Mouse (Mus musculus) ES-Bruce4 (cell line): ENCODE data around the gene Ypel2. TPM values are rescaled to one million over a fixed set of nuclear protein-coding genes. Genes with fewer than 3 reads are reported as not detected.

ENCODE experiments used
- H3K27ac ChIP-seq: 2 replicates; pipeline ENCODE4 v1.5.1; 2012; ENCODE audit warnings: low read length, inconsistent platforms; ENCODE audit not compliant: insufficient read depth
- H3K27me3 ChIP-seq: 2 replicates; pipeline ENCODE4 v1.6.1; 2012; ENCODE audit warnings: mild to moderate bottlenecking, low read length, inconsistent platforms; ENCODE audit not compliant: control insufficient read depth, poor library complexity, insufficient read depth, severe bottlenecking
- H3K36me3 ChIP-seq: 2 replicates; pipeline ENCODE4 v1.6.1; 2012; ENCODE audit warnings: inconsistent platforms, mild to moderate bottlenecking, low read length, moderate library complexity; ENCODE audit not compliant: control insufficient read depth, poor library complexity, insufficient read depth, severe bottlenecking
- H3K4me1 ChIP-seq: one replicate; pipeline ENCODE4 v1.8.1; 2011; ENCODE audit warnings: low read length; ENCODE audit not compliant: control insufficient read depth, insufficient read depth
- H3K4me3 ChIP-seq: 2 replicates; pipeline ENCODE4 v1.5.1; 2011; ENCODE audit warnings: low read depth, mild to moderate bottlenecking, low read length
- H3K9ac ChIP-seq: 2 replicates; pipeline ENCODE4 v1.6.1; 2012; ENCODE audit warnings: low read depth, mild to moderate bottlenecking, inconsistent platforms; ENCODE audit not compliant: poor library complexity, severe bottlenecking
- H3K9me3 ChIP-seq: replicated peaks from 2 replicates; pipeline ENCODE4 v1.6.1; 2012; ENCODE audit warnings: mild to moderate bottlenecking, low read length, inconsistent platforms; ENCODE audit not compliant: control insufficient read depth, poor library complexity, insufficient read depth, severe bottlenecking
- CTCF ChIP-seq: IDR thresholded peaks from one replicate; pipeline ENCODE4 v1.8.1; 2011; ENCODE audit warnings: low read depth, low read length
- EP300 ChIP-seq: IDR thresholded peaks from 2 replicates; pipeline ENCODE4 v1.6.1; 2011; ENCODE audit warnings: low read depth, low read length; ENCODE audit not compliant: insufficient read depth
- POLR2A ChIP-seq: IDR thresholded peaks from one replicate; pipeline ENCODE4 v1.8.1; 2011; ENCODE audit warnings: low read length; ENCODE audit not compliant: insufficient read depth
- polyA plus RNA-seq: library from polyadenylated mRNA; stranded (reverse); fragments of >200 nt; gene quantifications from 2 replicates; pipeline ENCODE4 v1.2.4, GENCODE M21; 2011; ENCODE audit warnings: low read depth; ENCODE audit not compliant: missing spikeins, insufficient read depth, insufficient read length

Gene Ypel2
- polyA plus RNA-seq, 1 experiment = 6.9 TPM

GRCm38 (mm10) chr11:86969041-86969821, 24.3 kb downstream of the Ypel2 start:
- peaks cover 6% of the 10 kb centered on the region for H3K4me1 ChIP-seq
- H3K9ac ChIP-seq = no peak overlapping the region
- no peak for TF ChIP-seq POLR2A
- no peak for TF ChIP-seq CTCF
- TF ChIP-seq EP300 = no peak
- no peaks in the 10 kb centered on the region for H3K27me3 ChIP-seq
- no peaks in the 10 kb centered on the region for H3K36me3 ChIP-seq
- H3K4me3 ChIP-seq = no peak overlapping the region
- peak overlapping the region; percentile 14; the same call in 1 of the 2 replicates for H3K27ac ChIP-seq
- no peaks in the 10 kb centered on the region for H3K9me3 ChIP-seq

- Histone ChIP-seq H3K36me3 (no peaks in the 10 kb centered on the region), H3K4me3 (no peak overlapping the region), H3K4me1 (peaks cover 6% of the 10 kb centered on the region), H3K9ac (no peak overlapping the region), H3K9me3 (no peaks in the 10 kb centered on the region), H3K27ac (no peak overlapping the region), H3K27me3 (no peaks in the 10 kb centered on the region)
- no peak for TF ChIP-seq POLR2A
- TF ChIP-seq EP300 = no peak
- TF ChIP-seq CTCF = no peak
These were observed 26.0 kb downstream of the Ypel2 start for GRCm38 (mm10) chr11:86967506-86967905.

DNA sequence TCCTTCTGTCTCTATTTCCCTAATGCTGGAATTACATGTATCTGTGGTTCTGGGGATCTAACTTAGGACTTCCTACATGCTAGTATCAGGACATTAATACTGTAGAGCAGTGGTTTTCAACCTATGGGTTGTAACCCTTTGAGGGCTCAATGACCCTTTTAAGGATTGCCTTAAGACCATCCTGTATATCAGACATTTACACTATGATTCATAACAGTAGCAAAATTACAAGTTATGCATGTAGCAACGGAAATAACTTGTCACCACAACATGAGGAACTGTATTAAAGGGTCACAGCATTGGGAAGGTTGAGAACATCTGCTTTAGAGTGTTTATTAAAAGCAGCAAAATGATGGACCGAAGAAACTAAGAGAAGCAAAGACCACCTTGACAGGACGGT, 26.8 kb downstream of the Ypel2 start:
- no peak overlapping the region for H3K27ac ChIP-seq
- H3K36me3 ChIP-seq = no peaks in the 10 kb centered on the region
- no peak overlapping the region for H3K9ac ChIP-seq
- peaks cover 6% of the 10 kb centered on the region for H3K4me1 ChIP-seq
- no peak overlapping the region for H3K4me3 ChIP-seq
- TF ChIP-seq POLR2A (no peak), CTCF (no peak), EP300 (no peak)
- no peaks in the 10 kb centered on the region for H3K9me3 ChIP-seq
- H3K27me3 ChIP-seq = no peaks in the 10 kb centered on the region

GRCm38 (mm10) chr11:86965079-86965478, 28.4 kb downstream of the Ypel2 start:
- TF ChIP-seq POLR2A (no peak), CTCF (no peak), EP300 (no peak)
- H3K27me3 ChIP-seq = no peaks in the 10 kb centered on the region
- H3K4me3 ChIP-seq = no peak overlapping the region
- H3K27ac ChIP-seq = no peak overlapping the region
- H3K9me3 ChIP-seq = no peaks in the 10 kb centered on the region
- H3K36me3 ChIP-seq = no peaks in the 10 kb centered on the region
- no peak overlapping the region for H3K9ac ChIP-seq
- H3K4me1 ChIP-seq = peaks cover 5% of the 10 kb centered on the region

DNA sequence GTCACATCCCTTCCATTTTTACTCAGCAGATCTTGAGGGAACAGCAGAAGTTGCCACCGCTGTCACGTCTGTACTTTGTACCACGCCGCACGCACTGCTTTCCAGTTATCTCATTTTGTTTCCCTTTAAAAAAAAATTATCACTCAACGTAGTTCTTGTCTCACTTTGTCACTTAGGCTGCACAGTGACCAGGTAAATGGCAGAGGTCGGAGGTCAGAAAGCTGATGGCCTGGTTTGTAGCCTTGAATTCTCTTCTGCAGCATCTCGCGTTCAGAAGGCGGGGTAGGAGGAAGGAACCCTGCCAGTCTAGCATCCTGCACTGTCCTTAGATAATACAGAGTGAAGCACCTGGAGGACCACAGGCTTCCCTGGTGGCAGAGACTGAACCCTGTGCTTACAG, 29.8 kb downstream of the Ypel2 start:
- Histone ChIP-seq H3K27me3 (no peaks in the 10 kb centered on the region), H3K36me3 (no peaks in the 10 kb centered on the region), H3K27ac (no peak overlapping the region), H3K9me3 (no peaks in the 10 kb centered on the region), H3K9ac (no peak overlapping the region), H3K4me1 (peaks cover 2% of the 10 kb centered on the region), H3K4me3 (no peak overlapping the region)
- TF ChIP-seq POLR2A (no peak), CTCF (no peak), EP300 (no peak)

DNA sequence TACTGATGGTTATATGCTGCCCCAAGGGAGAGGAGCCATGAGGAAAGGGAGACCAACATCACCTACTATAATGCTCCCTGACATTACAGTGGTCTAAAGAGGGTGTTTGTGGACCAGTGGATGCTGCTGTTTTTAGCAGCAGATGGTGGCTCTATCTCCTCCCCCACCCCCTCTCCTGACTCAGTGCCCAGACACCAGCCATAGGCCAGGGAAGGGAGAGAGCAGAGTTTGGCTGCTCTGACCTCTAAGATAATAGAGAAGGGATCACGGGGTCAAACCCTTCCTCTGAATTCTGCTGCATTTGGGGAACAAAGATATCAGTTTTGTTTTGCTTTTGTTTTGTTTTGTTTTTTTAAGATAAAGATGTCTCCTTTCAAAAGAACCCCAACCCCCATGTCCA, 30.5 kb downstream of the Ypel2 start:
- H3K9me3 ChIP-seq = no peaks in the 10 kb centered on the region
- TF ChIP-seq EP300 (no peak), CTCF (no peak), POLR2A (no peak)
- H3K27me3 ChIP-seq = no peaks in the 10 kb centered on the region
- H3K9ac ChIP-seq = no peak overlapping the region
- H3K4me1 ChIP-seq = no peaks in the 10 kb centered on the region
- H3K27ac ChIP-seq = no peak overlapping the region
- no peaks in the 10 kb centered on the region for H3K36me3 ChIP-seq
- H3K4me3 ChIP-seq = no peak overlapping the region
